Mouse (Mus musculus): ENCODE data around the gene Rbfox1.

The Rbfox1 gene

GRCm38 (mm10) chr16:6212916-6213315 is 327.8 kb downstream of the Rbfox1 start:
- DNase-seq (ENCODE audit: low read depth, low spot score): no peak

GRCm38 (mm10) chr16:6227449-6227848 is 342.3 kb downstream of the Rbfox1 start:
- DNase-seq (ENCODE audit: low read depth, low spot score): no peak

GRCm38 (mm10) chr16:6232966-6233365 is 347.8 kb downstream of the Rbfox1 start:
- no peak for DNase-seq (ENCODE audit: low read depth, low spot score)

- DNase-seq (ENCODE audit: low read depth, low spot score): no peak
Measured at GRCm38 (mm10) chr16:6241393-6241792, 356.2 kb downstream of the Rbfox1 start.

- no peak for DNase-seq (ENCODE audit: low read depth, low spot score)
Measured at GRCm38 (mm10) chr16:6242468-6242867, 357.3 kb downstream of the Rbfox1 start.

GRCm38 (mm10) chr16:6247569-6247968 is 362.4 kb downstream of the Rbfox1 start:
- DNase-seq (ENCODE audit: low read depth, low spot score): no peak

GRCm38 (mm10) chr16:6264557-6264956 is 379.4 kb downstream of the Rbfox1 start:
- no peak for DNase-seq (ENCODE audit: low read depth, low spot score)

GRCm38 (mm10) chr16:6265610-6266009 is 380.5 kb downstream of the Rbfox1 start:
- no peak for DNase-seq (ENCODE audit: low read depth, low spot score)

GRCm38 (mm10) chr16:6271596-6272370 is 386.6 kb downstream of the Rbfox1 start:
- no peak for DNase-seq (ENCODE audit: low read depth, low spot score)

- DNase-seq (ENCODE audit: low read depth, low spot score): no peak
Measured at GRCm38 (mm10) chr16:6283496-6283895, 398.3 kb downstream of the Rbfox1 start.

- no peak for DNase-seq (ENCODE audit: low read depth, low spot score)
Measured at GRCm38 (mm10) chr16:6284317-6284716, 399.2 kb downstream of the Rbfox1 start.

GRCm38 (mm10) chr16:6287699-6288098 is 402.5 kb downstream of the Rbfox1 start:
- no peak for DNase-seq (ENCODE audit: low read depth, low spot score)

- DNase-seq (ENCODE audit: low read depth, low spot score): no peak
Measured at GRCm38 (mm10) chr16:6300112-6300511, 415.0 kb downstream of the Rbfox1 start.

- DNase-seq (ENCODE audit: low read depth, low spot score): no peak
Measured at GRCm38 (mm10) chr16:6303082-6303481, 417.9 kb downstream of the Rbfox1 start.

GRCm38 (mm10) chr16:6309940-6310339 is 424.8 kb downstream of the Rbfox1 start:
- DNase-seq (ENCODE audit: low read depth, low spot score): no peak

- no peak for DNase-seq (ENCODE audit: low read depth, low spot score)
Measured at GRCm38 (mm10) chr16:6310744-6311678, 425.9 kb downstream of the Rbfox1 start.

- DNase-seq (ENCODE audit: low read depth, low spot score): no peak
Measured at GRCm38 (mm10) chr16:6313689-6314088, 428.5 kb downstream of the Rbfox1 start.

- no peak for DNase-seq (ENCODE audit: low read depth, low spot score)
Measured at GRCm38 (mm10) chr16:6324832-6325231, 439.7 kb downstream of the Rbfox1 start.

- DNase-seq (ENCODE audit: low read depth, low spot score): no peak
Measured at GRCm38 (mm10) chr16:6331400-6331939, 446.3 kb downstream of the Rbfox1 start.

GRCm38 (mm10) chr16:6333273-6333672 is 448.1 kb downstream of the Rbfox1 start:
- no peak for DNase-seq (ENCODE audit: low read depth, low spot score)

GRCm38 (mm10) chr16:6348103-6348502 is 462.9 kb downstream of the Rbfox1 start:
- DNase-seq (ENCODE audit: low read depth, low spot score): no peak

- no peak for DNase-seq (ENCODE audit: low read depth, low spot score)
Measured at GRCm38 (mm10) chr16:6348581-6349241, 463.6 kb downstream of the Rbfox1 start.
